Mouse (Mus musculus) olfactory bulb, adult 2 months (tissue): ENCODE data around the gene Tmem30a. TPM values are rescaled to one million over a fixed set of nuclear protein-coding genes. Genes with fewer than 3 reads are reported as not detected.
A peak's percentile ranks its signal among the peaks of the same experiment; 100 is the strongest.

Source experiments
- H3K27ac ChIP-seq: fragments of 200-500 bp; 2 replicates; pipeline ENCODE4 v1.5.1; 2012; ENCODE audit warnings: low read depth, low read length; ENCODE audit not compliant: insufficient read depth
- H3K4me1 ChIP-seq: fragments of 200-500 bp; 2 replicates; pipeline ENCODE4 v1.6.1; 2012; ENCODE audit warnings: low read length; ENCODE audit not compliant: control insufficient read depth, insufficient read depth
- H3K4me3 ChIP-seq: fragments of 200-500 bp; 2 replicates; pipeline ENCODE4 v1.5.1; 2012; ENCODE audit warnings: mild to moderate bottlenecking, low read depth, low read length, moderate library complexity; ENCODE audit not compliant: insufficient read depth
- CTCF ChIP-seq: fragments of 200-500 bp; IDR thresholded peaks from 2 replicates; pipeline ENCODE4 v1.5.1; 2012; ENCODE audit warnings: low read depth, mild to moderate bottlenecking, low read length, moderate library complexity; ENCODE audit not compliant: insufficient read depth
- POLR2A ChIP-seq: fragments of 200-500 bp; IDR thresholded peaks from 2 replicates; pipeline ENCODE4 v1.6.1; 2012; ENCODE audit warnings: mild to moderate bottlenecking, low read depth, low read length, moderate library complexity; ENCODE audit not compliant: insufficient read depth
- WGBS: fragments of 180-500 bp; shearing (Covaris S2); methylation state at CpG from one replicate; pipeline ENCODE4 v1.1.7; 2018; 5-methylcytosine and 5-hydroxymethylcytosine counted together
- polyA plus RNA-seq: library from polyadenylated mRNA; stranded (reverse); fragments of >200 nt; gene quantifications from 2 replicates; pipeline ENCODE4 v1.2.4, GENCODE M21; 2012; ENCODE audit warnings: low replicate concordance; ENCODE audit not compliant: missing spikeins, insufficient read depth, insufficient read length

Tmem30a gene
- polyA plus RNA-seq, 1 experiment: 112 TPM

GRCm38 (mm10) chr9:79765329-79765728 is 28.0 kb downstream of the Tmem30a start:
- WGBS: 86% methylated on average over 4 of the region's 4 CpGs
- Histone ChIP-seq H3K4me3 (no peak overlapping the region), H3K27ac (no peak overlapping the region), H3K4me1 (no peaks in the 10 kb centered on the region)
- TF ChIP-seq POLR2A (no peak), CTCF (no peak)

GRCm38 (mm10) chr9:79762519-79762918 is 30.8 kb downstream of the Tmem30a start:
- TF ChIP-seq CTCF (no peak), POLR2A (no peak)
- Histone ChIP-seq H3K4me1 (no peaks in the 10 kb centered on the region), H3K27ac (no peak overlapping the region), H3K4me3 (no peak overlapping the region)
- WGBS: 76% methylated on average over 6 of the region's 6 CpGs

GRCm38 (mm10) chr9:79760076-79760475 is 33.2 kb downstream of the Tmem30a start:
- Histone ChIP-seq H3K4me3 (peak overlapping the region; percentile 71), H3K27ac (peak overlapping the region; percentile 57; the same call in 1 of the 2 replicates), H3K4me1 (no peaks in the 10 kb centered on the region)
- WGBS: 3% methylated on average over 14 of the region's 14 CpGs
- TF ChIP-seq CTCF (no peak), POLR2A (no peak)

- under 1% methylated on average over 49 of the region's 49 CpGs for whole genome bisulfite sequencing
- peak; percentile 76 for TF ChIP-seq POLR2A
- TF ChIP-seq CTCF: no peak
- H3K4me3 ChIP-seq: peak within 1 kb of the TSS; percentile 71
- H3K4me1 ChIP-seq: no peaks in the 10 kb centered on the region
- H3K27ac ChIP-seq: peak within 1 kb of the TSS; percentile 57
Measured at GRCm38 (mm10) chr9:79759385-79760005, 33.8 kb downstream of the Tmem30a start, which contains the start of gene Cox7a2. Cox7a2 (minus strand) TSS chr9:79759878.

GRCm38 (mm10) chr9:79755311-79755710 is 38.0 kb downstream of the Tmem30a start:
- 93% methylated on average over 4 of the region's 4 CpGs for WGBS
- TF ChIP-seq CTCF (no peak), POLR2A (no peak)
- H3K4me1 ChIP-seq: no peaks in the 10 kb centered on the region
- no peak overlapping the region for H3K4me3 ChIP-seq
- H3K27ac ChIP-seq: no peak overlapping the region

GRCm38 (mm10) chr9:79751846-79752245 is 41.5 kb downstream of the Tmem30a start:
- WGBS: 87% methylated on average over 8 of the region's 8 CpGs
- no peak overlapping the region for H3K27ac ChIP-seq
- TF ChIP-seq POLR2A: no peak
- TF ChIP-seq CTCF: no peak
- H3K4me3 ChIP-seq: no peak overlapping the region
- H3K4me1 ChIP-seq: no peaks in the 10 kb centered on the region

GRCm38 (mm10) chr9:79750709-79751108 is 42.6 kb downstream of the Tmem30a start:
- TF ChIP-seq POLR2A: no peak
- no peak for TF ChIP-seq CTCF
- Histone ChIP-seq H3K4me1 (no peaks in the 10 kb centered on the region), H3K4me3 (no peak overlapping the region), H3K27ac (no peak overlapping the region)
- WGBS: 87% methylated on average over 7 of the region's 7 CpGs

- no peak overlapping the region for H3K27ac ChIP-seq
- H3K4me3 ChIP-seq: no peak overlapping the region
- 45% methylated on average over 4 of the region's 4 CpGs for WGBS
- TF ChIP-seq CTCF: no peak
- TF ChIP-seq POLR2A: no peak
- no peaks in the 10 kb centered on the region for H3K4me1 ChIP-seq
Measured at GRCm38 (mm10) chr9:79745036-79745435, 48.3 kb downstream of the Tmem30a start.

- WGBS: 93% methylated on average over 6 of the region's 6 CpGs
- Histone ChIP-seq H3K4me3 (no peak overlapping the region), H3K27ac (no peak overlapping the region), H3K4me1 (no peaks in the 10 kb centered on the region)
- no peak for TF ChIP-seq CTCF
- no peak for TF ChIP-seq POLR2A
Measured at GRCm38 (mm10) chr9:79735608-79736007, 57.7 kb downstream of the Tmem30a start.
